14 mouse cellular contexts compared by ENCODE assay signal in the genomic region with DNA sequence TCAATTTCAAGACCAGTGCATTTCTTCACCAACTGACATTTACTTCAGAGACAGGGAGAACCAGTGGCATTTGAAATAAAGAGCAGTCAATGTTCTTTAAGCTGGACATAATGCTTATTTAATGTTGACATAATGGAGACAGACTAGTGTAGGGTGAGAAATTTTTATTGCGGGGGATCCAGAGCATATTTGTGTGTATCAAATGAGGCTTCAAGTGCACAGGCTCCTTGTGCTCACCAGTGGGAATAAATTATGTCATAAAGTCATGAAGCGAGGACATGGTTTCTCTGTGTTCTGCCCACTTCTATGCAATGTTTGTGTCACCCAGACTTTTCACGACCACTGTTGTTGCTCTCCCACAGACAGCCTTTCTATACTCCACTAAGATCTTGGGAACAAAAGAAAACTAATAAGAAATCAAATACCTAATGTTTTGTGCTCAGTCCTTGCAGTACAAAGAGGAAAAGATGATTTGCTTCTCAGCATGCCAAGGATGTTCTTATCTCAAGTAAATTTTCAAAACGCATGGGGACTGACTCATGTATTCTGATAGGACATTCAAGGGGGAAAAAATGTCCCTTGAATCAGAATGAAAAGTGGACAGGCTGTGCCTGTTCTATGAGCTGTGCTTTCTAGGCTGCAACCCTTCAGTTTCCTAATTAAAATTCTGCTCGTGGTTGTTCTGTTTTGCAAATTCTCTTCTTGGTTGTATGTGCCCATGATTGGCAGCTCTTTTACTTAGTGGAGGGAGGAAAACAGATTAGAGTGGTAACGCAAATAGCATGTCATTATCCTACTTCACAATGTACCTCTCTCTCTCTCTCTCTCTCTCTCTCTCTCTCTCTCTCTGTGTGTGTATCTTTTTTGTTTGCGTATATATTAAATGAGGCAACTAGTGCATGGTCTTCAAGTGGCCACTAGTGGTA.
DNase-seq lines count a peak whose midpoint lies in the region; ATAC-seq lines count a peak whose summit lies in the region.
"Had no signal": no experiment of that assay in that cellular context is flagged by ENCODE, and none has a peak within 500 bp of the region (broad histone marks: within the 10 kb centered on the region; RNA-seq: fewer than 3 reads in every experiment).

No protein-coding gene starts in this region.

- no peaks in the 10 kb centered on the region for H3K27me3 ChIP-seq in forebrain, embryonic 11.5 days (ENCODE audit: control insufficient read depth, insufficient read depth, low read length)
- no peaks in the 10 kb centered on the region for H3K27me3 ChIP-seq in hindbrain, embryonic 11.5 days (ENCODE audit: control insufficient read depth, insufficient read depth, low read length)
- no peaks in the 10 kb centered on the region for H3K27me3 ChIP-seq in midbrain, embryonic 14.5 days (ENCODE audit: control insufficient read depth, insufficient read depth, low read length)
- H3K27me3 ChIP-seq in kidney, embryonic 16.5 days (ENCODE audit: insufficient read depth, low read length): no peaks in the 10 kb centered on the region
- H3K27me3 ChIP-seq: lung, embryonic 15.5 days; neural tube, embryonic 13.5 days; stomach, embryonic 15.5 days had no signal

- H3K27ac ChIP-seq in forebrain, embryonic 11.5 days (ENCODE audit: low read depth, low read length): peak overlapping the region; percentile 43
- H3K27ac ChIP-seq in hindbrain, embryonic 11.5 days (ENCODE audit: low read depth, low read length): peak overlapping the region; percentile 24; the same call in 1 of the 2 replicates
- peak overlapping the region; percentile 71; the same call in 1 of the 2 replicates for H3K27ac ChIP-seq in midbrain, embryonic 14.5 days (replicated peaks; ENCODE audit: low read depth, low read length)
- no peak overlapping the region for H3K27ac ChIP-seq in kidney, embryonic 16.5 days (ENCODE audit: low read length)
- H3K27ac ChIP-seq: lung, embryonic 15.5 days; neural tube, embryonic 13.5 days; stomach, embryonic 15.5 days had no signal

- H3K9me3 ChIP-seq in forebrain, embryonic 11.5 days (ENCODE audit: control insufficient read depth, low read length): no peaks in the 10 kb centered on the region
- H3K9me3 ChIP-seq in hindbrain, embryonic 11.5 days (ENCODE audit: control insufficient read depth, low read length): no peaks in the 10 kb centered on the region
- H3K9me3 ChIP-seq in midbrain, embryonic 14.5 days (ENCODE audit: control insufficient read depth, low read length): no peaks in the 10 kb centered on the region
- no peaks in the 10 kb centered on the region for H3K9me3 ChIP-seq in kidney, embryonic 16.5 days (ENCODE audit: low read length)
- H3K9me3 ChIP-seq: lung, embryonic 15.5 days; neural tube, embryonic 13.5 days; stomach, embryonic 15.5 days had no signal

- peak; percentile 88 for ATAC-seq in forebrain, embryonic 11.5 days (replicated peaks; ENCODE audit: low FRiP score)
- peak; percentile 76 for ATAC-seq in hindbrain, embryonic 11.5 days (ENCODE audit: low FRiP score)
- peak; percentile 82 for ATAC-seq in midbrain, embryonic 14.5 days (ENCODE audit: low FRiP score, low TSS enrichment)
- no peak for ATAC-seq in kidney, embryonic 16.5 days (ENCODE audit: low FRiP score, low TSS enrichment)
- ATAC-seq: CD4-positive, CD25-positive, alpha-beta regulatory T cell, adult 4 months had no signal

- H3K9ac ChIP-seq in forebrain, embryonic 11.5 days (ENCODE audit: low read length): no peak overlapping the region
- H3K9ac ChIP-seq in hindbrain, embryonic 11.5 days (ENCODE audit: low read depth, low read length): no peak overlapping the region
- H3K9ac ChIP-seq in midbrain, embryonic 14.5 days (replicated peaks; ENCODE audit: low read length): no peak overlapping the region
- no peak overlapping the region for H3K9ac ChIP-seq in kidney, embryonic 16.5 days (replicated peaks; ENCODE audit: low read length)
- H3K9ac ChIP-seq: lung, embryonic 15.5 days; neural tube, embryonic 13.5 days; stomach, embryonic 15.5 days had no signal

- H3K36me3 ChIP-seq in forebrain, embryonic 11.5 days (ENCODE audit: control insufficient read depth, insufficient read depth, low read length): no peaks in the 10 kb centered on the region
- H3K36me3 ChIP-seq in hindbrain, embryonic 11.5 days (ENCODE audit: control insufficient read depth, insufficient read depth, low read length): no peaks in the 10 kb centered on the region
- no peaks in the 10 kb centered on the region for H3K36me3 ChIP-seq in midbrain, embryonic 14.5 days (ENCODE audit: control insufficient read depth, insufficient read depth, low read length)
- H3K36me3 ChIP-seq in kidney, embryonic 16.5 days (ENCODE audit: insufficient read depth, low read length): no peaks in the 10 kb centered on the region
- H3K36me3 ChIP-seq: lung, embryonic 15.5 days; neural tube, embryonic 13.5 days; stomach, embryonic 15.5 days had no signal

- H3K4me2 ChIP-seq in forebrain, embryonic 11.5 days (ENCODE audit: low read depth, low read length, severe bottlenecking): no peak overlapping the region
- no peak overlapping the region for H3K4me2 ChIP-seq in hindbrain, embryonic 11.5 days (replicated peaks; ENCODE audit: low read depth, low read length)
- no peak overlapping the region for H3K4me2 ChIP-seq in midbrain, embryonic 14.5 days (ENCODE audit: low read length)
- H3K4me2 ChIP-seq in kidney, embryonic 16.5 days (replicated peaks; ENCODE audit: low read depth, low read length): no peak overlapping the region
- H3K4me2 ChIP-seq: lung, embryonic 15.5 days; neural tube, embryonic 13.5 days; stomach, embryonic 15.5 days had no signal

- intact Hi-C loops in left cerebral cortex, postnatal 14 days (cut with DNase I): no loop called here

- WGBS in forebrain, embryonic 11.5 days: 40% methylated on average over 7 of the region's 7 CpGs
- 61% methylated on average over 7 of the region's 7 CpGs for WGBS in hindbrain, embryonic 11.5 days
- WGBS in midbrain, embryonic 14.5 days: 18% methylated on average over 7 of the region's 7 CpGs
- WGBS in kidney, embryonic 16.5 days: 62% methylated on average over 7 of the region's 7 CpGs

- H3K4me3 ChIP-seq in forebrain, embryonic 11.5 days (ENCODE audit: low read depth, low read length): no peak overlapping the region
- H3K4me3 ChIP-seq in hindbrain, embryonic 11.5 days (ENCODE audit: low read depth, low read length): no peak overlapping the region
- H3K4me3 ChIP-seq in midbrain, embryonic 14.5 days (replicated peaks; ENCODE audit: low read depth, low read length): no peak overlapping the region
- no peak overlapping the region for H3K4me3 ChIP-seq in kidney, embryonic 16.5 days (ENCODE audit: low read length)
- H3K4me3 ChIP-seq: lung, embryonic 15.5 days; neural tube, embryonic 13.5 days; stomach, embryonic 15.5 days had no signal

- peak; percentile 18 to 34 for DNase-seq in left cerebral cortex, postnatal 14 days (ENCODE audit: low spot score in 2 of 2)
- no peak for DNase-seq in left cerebral cortex, adult 8-10 months (ENCODE audit: low spot score in 2 of 2)
- no peak for DNase-seq in forebrain, embryonic 11.5 days (ENCODE audit: low spot score)
- peak; percentile 22 for DNase-seq in hindbrain, embryonic 11.5 days (ENCODE audit: low spot score)
- peak; percentile 62 for DNase-seq in midbrain, embryonic 14.5 days
- no peak for DNase-seq in spleen, adult 12 weeks (ENCODE audit: low spot score)
- DNase-seq: cerebellum, postnatal 14 days; gastrocnemius, postnatal 10 days; right cerebral cortex, postnatal 25 days had no signal

- no peaks in the 10 kb centered on the region; the same call in 1 of the 2 replicates for H3K4me1 ChIP-seq in forebrain, embryonic 11.5 days (replicated peaks; ENCODE audit: control insufficient read depth, insufficient read depth, low read length)
- no peaks in the 10 kb centered on the region for H3K4me1 ChIP-seq in hindbrain, embryonic 11.5 days (replicated peaks; ENCODE audit: control insufficient read depth, insufficient read depth, low read length)
- peaks cover 12% of the 10 kb centered on the region for H3K4me1 ChIP-seq in midbrain, embryonic 14.5 days (ENCODE audit: control insufficient read depth, insufficient read depth, low read length)
- 0 out of 2 replicates have a peak, but pooled peaks cover 3% of the 10 kb centered on the region for H3K4me1 ChIP-seq in kidney, embryonic 16.5 days (ENCODE audit: insufficient read depth, low read length)
- H3K4me1 ChIP-seq: lung, embryonic 15.5 days; stomach, embryonic 15.5 days had no signal

Comparison
In these comparisons a context has a peak if more than half of its experiments do, and no peak if none do; other contexts are left out.
1. DNase-seq: peak in left cerebral cortex, postnatal 14 days (2 of 2), hindbrain, embryonic 11.5 days (single experiment) and midbrain, embryonic 14.5 days (single experiment); none in left cerebral cortex, adult 8-10 months (0 of 2), forebrain, embryonic 11.5 days (single experiment) and spleen, adult 12 weeks (single experiment).